Mouse (Mus musculus): ENCODE data around the gene Wwox. TPM values are rescaled to one million over a fixed set of nuclear protein-coding genes. Genes with fewer than 3 reads are reported as not detected.

Gene Wwox
- polyA plus RNA-seq, 1 experiment from 2014 or later = 3.5 TPM

DNA sequence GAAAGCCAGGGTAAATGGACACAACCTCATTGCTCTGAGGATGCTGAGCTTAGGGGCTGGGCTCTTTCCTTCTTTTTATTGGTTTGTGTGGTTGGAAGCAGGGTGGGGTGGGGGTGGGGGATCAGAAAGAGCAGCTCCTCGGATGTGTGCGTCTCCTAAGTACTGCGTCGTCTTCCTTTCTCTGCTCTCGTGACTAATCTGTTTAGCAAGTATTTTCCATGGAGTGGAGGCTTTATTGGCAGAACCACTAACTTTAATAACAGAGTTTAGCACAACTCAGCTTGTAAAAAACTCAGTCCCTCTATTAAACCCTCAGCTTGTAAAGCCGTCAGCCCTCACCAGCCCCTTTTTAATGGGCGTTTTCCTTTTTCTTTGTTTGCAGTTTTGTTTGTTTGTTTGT lies 762.3 kb downstream of the Wwox start:
- 65% methylated on average over 7 of the region's 7 CpGs for WGBS (ENCODE audit: insufficient replicate concordance)

DNA sequence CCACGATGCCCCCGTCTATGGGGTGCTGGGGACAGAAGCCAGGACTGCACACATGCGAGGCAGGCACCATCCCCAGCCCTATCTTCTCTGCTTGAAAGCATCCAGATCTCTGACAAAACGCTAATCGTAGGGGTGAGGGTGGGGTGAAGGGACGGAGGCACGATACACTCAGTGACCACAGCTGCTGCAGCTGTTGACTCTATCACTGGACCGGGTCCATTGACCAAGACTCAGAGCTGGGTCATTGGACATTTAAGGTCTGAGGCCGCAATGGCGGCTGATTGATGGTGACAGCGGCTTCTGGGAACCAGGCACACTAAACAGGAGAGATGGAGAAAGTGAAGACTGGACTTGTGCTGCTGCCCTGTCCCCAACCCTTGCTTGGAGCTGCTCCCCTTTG lies 768.0 kb downstream of the Wwox start:
- Histone ChIP-seq H3K9ac (ENCODE audit: low read depth, low read length) (no peak overlapping the region), H3K27ac (ENCODE audit: low read length) (no peak overlapping the region), H3K36me3 (ENCODE audit: control insufficient read depth, insufficient read depth) (no peaks in the 10 kb centered on the region), H3K4me3 (ENCODE audit: low read depth, low read length) (no peak overlapping the region), H3K27me3 (ENCODE audit: control insufficient read depth, insufficient read depth, low read depth, low read length) (no peaks in the 10 kb centered on the region), H3K9me3 (replicated peaks; ENCODE audit: control insufficient read depth, low read length) (no peaks in the 10 kb centered on the region), H3K4me1 (ENCODE audit: control insufficient read depth, low read depth, low read length) (no peaks in the 10 kb centered on the region), H3K4me2 (ENCODE audit: low read depth, low read length) (no peak overlapping the region)
- 70% methylated on average over 11 of the region's 11 CpGs for WGBS (ENCODE audit: insufficient replicate concordance)
- ATAC-seq (ENCODE audit: low read depth) = no peak

More for the DNA sequence above, 762.3 kb downstream of the Wwox start:
- no peak for ATAC-seq (ENCODE audit: low read depth)
- Histone ChIP-seq H3K27me3 (ENCODE audit: control insufficient read depth, insufficient read depth, low read depth, low read length) (no peaks in the 10 kb centered on the region), H3K9ac (ENCODE audit: low read depth, low read length) (no peak overlapping the region), H3K4me3 (ENCODE audit: low read depth, low read length) (no peak overlapping the region), H3K36me3 (ENCODE audit: control insufficient read depth, insufficient read depth) (no peaks in the 10 kb centered on the region), H3K9me3 (replicated peaks; ENCODE audit: control insufficient read depth, low read length) (no peaks in the 10 kb centered on the region), H3K27ac (ENCODE audit: low read length) (no peak overlapping the region), H3K4me2 (ENCODE audit: low read depth, low read length) (no peak overlapping the region), H3K4me1 (ENCODE audit: control insufficient read depth, low read depth, low read length) (no peaks in the 10 kb centered on the region)

GRCm38 (mm10) chr8:115208415-115209192 lies 769.1 kb downstream of the Wwox start:
- no peaks in the 10 kb centered on the region for H3K9me3 ChIP-seq (replicated peaks; ENCODE audit: control insufficient read depth, low read length)
- H3K4me3 ChIP-seq (ENCODE audit: low read depth, low read length) = no peak overlapping the region
- no peaks in the 10 kb centered on the region for H3K4me1 ChIP-seq (ENCODE audit: control insufficient read depth, low read depth, low read length)
- no peak for ATAC-seq (ENCODE audit: low read depth)
- H3K27ac ChIP-seq (ENCODE audit: low read length) = no peak overlapping the region
- no peaks in the 10 kb centered on the region for H3K36me3 ChIP-seq (ENCODE audit: control insufficient read depth, insufficient read depth)
- H3K9ac ChIP-seq (ENCODE audit: low read depth, low read length) = no peak overlapping the region
- H3K4me2 ChIP-seq (ENCODE audit: low read depth, low read length) = no peak overlapping the region
- WGBS (ENCODE audit: insufficient replicate concordance) = 60% methylated on average over 15 of the region's 15 CpGs
- no peaks in the 10 kb centered on the region for H3K27me3 ChIP-seq (ENCODE audit: control insufficient read depth, insufficient read depth, low read depth, low read length)

DNA sequence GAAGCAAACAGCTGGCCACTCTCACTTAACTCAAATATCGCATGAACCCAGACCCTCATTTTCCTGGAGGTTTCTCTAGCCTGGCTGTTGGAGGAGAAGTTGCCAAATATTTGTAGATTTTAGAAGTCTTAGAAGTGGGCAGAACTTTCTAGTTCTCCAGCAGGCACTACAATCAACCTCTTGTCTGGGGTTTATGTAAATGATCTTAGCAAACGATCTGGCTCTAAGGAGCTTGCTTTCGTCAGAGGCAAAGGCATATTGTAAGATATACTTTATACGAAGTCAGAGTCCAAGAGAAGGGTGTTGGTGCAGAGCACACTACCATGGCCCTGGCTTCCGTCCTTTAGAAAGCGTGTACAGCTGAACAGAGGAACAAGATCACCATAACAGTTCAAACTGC lies 770.6 kb downstream of the Wwox start:
- Histone ChIP-seq H3K4me1 (ENCODE audit: control insufficient read depth, low read depth, low read length) (no peaks in the 10 kb centered on the region), H3K27ac (ENCODE audit: low read length) (no peak overlapping the region), H3K27me3 (ENCODE audit: control insufficient read depth, insufficient read depth, low read depth, low read length) (no peaks in the 10 kb centered on the region), H3K9me3 (replicated peaks; ENCODE audit: control insufficient read depth, low read length) (no peaks in the 10 kb centered on the region), H3K4me2 (ENCODE audit: low read depth, low read length) (no peak overlapping the region), H3K36me3 (ENCODE audit: control insufficient read depth, insufficient read depth) (no peaks in the 10 kb centered on the region), H3K9ac (ENCODE audit: low read depth, low read length) (no peak overlapping the region), H3K4me3 (ENCODE audit: low read depth, low read length) (no peak overlapping the region)
- WGBS (ENCODE audit: insufficient replicate concordance) = 65% methylated on average over 6 of the region's 6 CpGs
- no peak for ATAC-seq (ENCODE audit: low read depth)

GRCm38 (mm10) chr8:115213126-115213525 lies 773.7 kb downstream of the Wwox start:
- Histone ChIP-seq H3K9ac (ENCODE audit: low read depth, low read length) (no peak overlapping the region), H3K27me3 (ENCODE audit: control insufficient read depth, insufficient read depth, low read depth, low read length) (no peaks in the 10 kb centered on the region), H3K4me3 (ENCODE audit: low read depth, low read length) (no peak overlapping the region), H3K4me1 (ENCODE audit: control insufficient read depth, low read depth, low read length) (no peaks in the 10 kb centered on the region), H3K36me3 (ENCODE audit: control insufficient read depth, insufficient read depth) (no peaks in the 10 kb centered on the region), H3K4me2 (ENCODE audit: low read depth, low read length) (no peak overlapping the region), H3K9me3 (replicated peaks; ENCODE audit: control insufficient read depth, low read length) (no peaks in the 10 kb centered on the region), H3K27ac (ENCODE audit: low read length) (no peak overlapping the region)
- ATAC-seq (ENCODE audit: low read depth) = no peak
- WGBS (ENCODE audit: insufficient replicate concordance) = 71% methylated on average over 4 of the region's 4 CpGs

DNA sequence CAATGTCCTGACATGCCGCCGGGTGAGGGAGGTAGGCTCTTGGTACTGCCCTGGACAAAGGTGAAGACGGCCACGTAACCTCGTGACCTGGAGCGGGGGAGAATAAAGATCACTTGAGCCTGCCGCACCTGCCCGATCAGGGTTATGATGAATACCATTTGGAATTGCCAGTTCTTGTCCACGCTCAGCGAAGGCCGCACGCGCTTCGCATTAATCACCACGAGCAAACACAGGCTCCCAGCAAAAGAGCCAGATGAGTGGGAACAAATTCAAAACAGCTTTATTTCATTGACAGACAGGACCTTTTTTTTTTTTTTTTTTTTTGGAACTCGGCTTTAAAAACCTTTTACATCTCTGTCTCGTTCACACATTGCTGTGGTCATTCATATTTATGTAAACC lies 775.4 kb downstream of the Wwox start:
- H3K4me3 ChIP-seq (ENCODE audit: low read depth, low read length) = no peak overlapping the region
- no peaks in the 10 kb centered on the region for H3K9me3 ChIP-seq (replicated peaks; ENCODE audit: control insufficient read depth, low read length)
- H3K4me1 ChIP-seq (ENCODE audit: control insufficient read depth, low read depth, low read length) = no peaks in the 10 kb centered on the region
- WGBS (ENCODE audit: insufficient replicate concordance) = 74% methylated on average over 17 of the region's 17 CpGs
- ATAC-seq (ENCODE audit: low read depth) = no peak
- no peak overlapping the region for H3K27ac ChIP-seq (ENCODE audit: low read length)
- no peak overlapping the region for H3K9ac ChIP-seq (ENCODE audit: low read depth, low read length)
- no peaks in the 10 kb centered on the region for H3K36me3 ChIP-seq (ENCODE audit: control insufficient read depth, insufficient read depth)
- H3K27me3 ChIP-seq (ENCODE audit: control insufficient read depth, insufficient read depth, low read depth, low read length) = no peaks in the 10 kb centered on the region
- H3K4me2 ChIP-seq (ENCODE audit: low read depth, low read length) = no peak overlapping the region

DNA sequence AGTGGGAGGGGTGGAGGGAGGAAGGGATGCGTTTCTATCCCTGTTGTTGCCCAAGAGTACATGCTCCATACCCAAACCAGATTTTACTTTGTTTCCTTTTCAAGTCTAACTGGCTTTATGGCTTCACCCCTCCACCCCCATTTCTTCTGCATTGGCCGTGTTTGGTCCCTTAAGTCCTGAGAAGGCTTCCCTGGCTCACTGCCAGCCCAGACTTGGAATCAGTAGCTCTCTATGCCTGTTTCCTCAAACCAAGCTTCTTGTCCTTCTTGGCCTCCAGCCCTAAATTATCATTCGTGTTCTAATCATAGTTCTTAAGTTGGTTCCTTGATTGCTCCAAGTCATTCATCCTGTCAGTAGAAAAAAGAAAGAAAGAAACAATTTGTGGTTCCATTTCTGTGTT lies 777.3 kb downstream of the Wwox start:
- no peak for ATAC-seq (ENCODE audit: low read depth)
- Histone ChIP-seq H3K4me3 (ENCODE audit: low read depth, low read length) (no peak overlapping the region), H3K9ac (ENCODE audit: low read depth, low read length) (no peak overlapping the region), H3K27ac (ENCODE audit: low read length) (no peak overlapping the region), H3K4me1 (ENCODE audit: control insufficient read depth, low read depth, low read length) (no peaks in the 10 kb centered on the region), H3K36me3 (ENCODE audit: control insufficient read depth, insufficient read depth) (no peaks in the 10 kb centered on the region), H3K4me2 (ENCODE audit: low read depth, low read length) (no peak overlapping the region), H3K27me3 (ENCODE audit: control insufficient read depth, insufficient read depth, low read depth, low read length) (no peaks in the 10 kb centered on the region), H3K9me3 (replicated peaks; ENCODE audit: control insufficient read depth, low read length) (no peaks in the 10 kb centered on the region)
- WGBS (ENCODE audit: insufficient replicate concordance) = 57% methylated on average over 3 of the region's 3 CpGs

DNA sequence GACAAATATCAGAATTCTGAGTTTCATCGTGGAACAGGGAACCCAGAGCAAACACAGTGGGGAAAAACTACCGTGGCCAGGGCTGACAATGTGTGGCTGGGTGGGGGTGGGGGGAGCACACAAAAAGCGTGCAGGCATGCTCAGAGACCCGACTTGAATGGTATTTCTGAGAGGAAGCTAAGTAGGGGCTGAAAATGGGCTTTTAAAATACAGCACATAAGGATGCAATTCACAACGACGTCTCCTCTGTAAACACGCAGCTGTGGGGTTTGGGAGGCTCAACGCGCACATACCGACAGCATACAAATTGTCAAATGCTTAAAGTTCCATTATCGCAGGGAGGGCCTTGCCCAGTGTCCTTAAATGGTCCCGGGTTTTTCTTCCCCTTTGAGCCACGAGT lies 783.1 kb downstream of the Wwox start:
- H3K27me3 ChIP-seq (ENCODE audit: control insufficient read depth, insufficient read depth, low read depth, low read length) = no peaks in the 10 kb centered on the region
- H3K27ac ChIP-seq (ENCODE audit: low read length) = no peak overlapping the region
- no peaks in the 10 kb centered on the region for H3K36me3 ChIP-seq (ENCODE audit: control insufficient read depth, insufficient read depth)
- H3K9me3 ChIP-seq (replicated peaks; ENCODE audit: control insufficient read depth, low read length) = no peaks in the 10 kb centered on the region
- H3K4me2 ChIP-seq (ENCODE audit: low read depth, low read length) = no peak overlapping the region
- no peaks in the 10 kb centered on the region for H3K4me1 ChIP-seq (ENCODE audit: control insufficient read depth, low read depth, low read length)
- 66% methylated on average over 13 of the region's 13 CpGs for WGBS (ENCODE audit: insufficient replicate concordance)
- ATAC-seq (ENCODE audit: low read depth) = no peak
- no peak overlapping the region for H3K4me3 ChIP-seq (ENCODE audit: low read depth, low read length)
- H3K9ac ChIP-seq (ENCODE audit: low read depth, low read length) = no peak overlapping the region

- Histone ChIP-seq H3K9me3 (replicated peaks; ENCODE audit: control insufficient read depth, low read length) (no peaks in the 10 kb centered on the region), H3K36me3 (ENCODE audit: control insufficient read depth, insufficient read depth) (no peaks in the 10 kb centered on the region), H3K9ac (ENCODE audit: low read depth, low read length) (no peak overlapping the region), H3K27me3 (ENCODE audit: control insufficient read depth, insufficient read depth, low read depth, low read length) (no peaks in the 10 kb centered on the region), H3K4me1 (ENCODE audit: control insufficient read depth, low read depth, low read length) (no peaks in the 10 kb centered on the region), H3K4me2 (ENCODE audit: low read depth, low read length) (0 out of 2 replicates have a peak overlapping the region, but pooled peaks have one; percentile 9), H3K27ac (ENCODE audit: low read length) (no peak overlapping the region), H3K4me3 (ENCODE audit: low read depth, low read length) (no peak overlapping the region)
- 36% methylated on average over 20 of the region's 20 CpGs for WGBS (ENCODE audit: insufficient replicate concordance)
- no peak for ATAC-seq (ENCODE audit: low read depth)
These were observed 787.5 kb downstream of the Wwox start for GRCm38 (mm10) chr8:115226781-115227583.
